Mouse (Mus musculus): ENCODE data around the gene Cc2d1a. TPM values are rescaled to one million over a fixed set of nuclear protein-coding genes. Genes with fewer than 3 reads are reported as not detected.

The Cc2d1a gene
- polyA plus RNA-seq, 1 experiment from 2014 or later, result 17.7 TPM

GRCm38 (mm10) chr8:84098376-84098775, 49.4 kb downstream of the Cc2d1a start:
- peaks cover 86% of the 10 kb centered on the region for H3K36me3 ChIP-seq (replicated peaks)
- no peaks in the 10 kb centered on the region for H3K9me3 ChIP-seq
- H3K4me2 ChIP-seq, result no peak overlapping the region
- H3K4me1 ChIP-seq, result peaks cover 21% of the 10 kb centered on the region
- no peak overlapping the region for H3K9ac ChIP-seq
- ATAC-seq (ENCODE audit: low FRiP score), result no peak
- H3K27me3 ChIP-seq, result no peaks in the 10 kb centered on the region
- WGBS, result 95% methylated on average over 7 of the region's 7 CpGs
- H3K4me3 ChIP-seq (replicated peaks), result no peak overlapping the region
- H3K27ac ChIP-seq, result no peak overlapping the region

- 68% methylated on average over 8 of the region's 8 CpGs for WGBS
- peaks cover 92% of the 10 kb centered on the region for H3K36me3 ChIP-seq (replicated peaks)
These were observed 51.7 kb downstream of the Cc2d1a start for GRCm38 (mm10) chr8:84096061-84096460.

GRCm38 (mm10) chr8:84090585-84090984, 57.2 kb downstream of the Cc2d1a start:
- Histone ChIP-seq H3K36me3 (replicated peaks) (peaks cover 96% of the 10 kb centered on the region), H3K9me3 (no peaks in the 10 kb centered on the region), H3K27ac (no peak overlapping the region), H3K4me2 (no peak overlapping the region), H3K27me3 (no peaks in the 10 kb centered on the region), H3K4me3 (replicated peaks) (no peak overlapping the region), H3K4me1 (no peaks in the 10 kb centered on the region), H3K9ac (no peak overlapping the region)
- ATAC-seq (ENCODE audit: low FRiP score), result no peak
- WGBS, result 93% methylated on average over 8 of the region's 8 CpGs

More at GRCm38 (mm10) chr8:84096061-84096460, 51.7 kb downstream of the Cc2d1a start:
- no peak overlapping the region for H3K9ac ChIP-seq
- no peaks in the 10 kb centered on the region for H3K4me1 ChIP-seq
- no peak overlapping the region for H3K4me3 ChIP-seq (replicated peaks)
- H3K27me3 ChIP-seq, result no peaks in the 10 kb centered on the region
- ATAC-seq (ENCODE audit: low FRiP score), result no peak
- no peaks in the 10 kb centered on the region for H3K9me3 ChIP-seq
- H3K27ac ChIP-seq, result no peak overlapping the region
- no peak overlapping the region for H3K4me2 ChIP-seq

GRCm38 (mm10) chr8:84089277-84089676, 58.5 kb downstream of the Cc2d1a start:
- Histone ChIP-seq H3K36me3 (replicated peaks) (peaks cover 89% of the 10 kb centered on the region), H3K4me3 (replicated peaks) (no peak overlapping the region), H3K27ac (no peak overlapping the region), H3K9ac (no peak overlapping the region), H3K4me2 (no peak overlapping the region), H3K9me3 (no peaks in the 10 kb centered on the region), H3K4me1 (peaks cover 6% of the 10 kb centered on the region), H3K27me3 (no peaks in the 10 kb centered on the region)
- no peak for ATAC-seq (ENCODE audit: low FRiP score)
- WGBS, result 74% methylated on average over 9 of the region's 9 CpGs

- ATAC-seq (ENCODE audit: low FRiP score), result no peak
- no peak overlapping the region for H3K4me2 ChIP-seq
- 96% methylated on average over 14 of the region's 14 CpGs for WGBS
- H3K4me3 ChIP-seq (replicated peaks), result no peak overlapping the region
- peaks cover 89% of the 10 kb centered on the region for H3K36me3 ChIP-seq (replicated peaks)
- no peak overlapping the region for H3K9ac ChIP-seq
- H3K27me3 ChIP-seq, result no peaks in the 10 kb centered on the region
- no peak overlapping the region for H3K27ac ChIP-seq
- peaks cover 18% of the 10 kb centered on the region for H3K4me1 ChIP-seq
- no peaks in the 10 kb centered on the region for H3K9me3 ChIP-seq
These were observed 59.9 kb downstream of the Cc2d1a start for GRCm38 (mm10) chr8:84087821-84088220.

- no peaks in the 10 kb centered on the region for H3K27me3 ChIP-seq
- no peak overlapping the region for H3K4me3 ChIP-seq (replicated peaks)
- no peak overlapping the region for H3K9ac ChIP-seq
- H3K9me3 ChIP-seq, result no peaks in the 10 kb centered on the region
- H3K4me2 ChIP-seq, result no peak overlapping the region
- no peak overlapping the region for H3K27ac ChIP-seq
- no peak for ATAC-seq (ENCODE audit: low FRiP score)
- WGBS, result 90% methylated on average over 7 of the region's 7 CpGs
- peaks cover 18% of the 10 kb centered on the region for H3K4me1 ChIP-seq
- H3K36me3 ChIP-seq (replicated peaks), result peaks cover 89% of the 10 kb centered on the region
These were observed 60.6 kb downstream of the Cc2d1a start for GRCm38 (mm10) chr8:84087156-84087555.

- H3K36me3 ChIP-seq (replicated peaks), result peaks cover 89% of the 10 kb centered on the region
- 29% methylated on average over 39 of the region's 42 CpGs for WGBS
- no peaks in the 10 kb centered on the region for H3K9me3 ChIP-seq
- H3K4me3 ChIP-seq (replicated peaks), result no peak overlapping the region
- no peaks in the 10 kb centered on the region for H3K27me3 ChIP-seq
- H3K27ac ChIP-seq, result no peak overlapping the region
- no peak for ATAC-seq (ENCODE audit: low FRiP score)
- peak overlapping the region; percentile 12; the same call in 1 of the 2 replicates for H3K9ac ChIP-seq
- peaks cover 18% of the 10 kb centered on the region for H3K4me1 ChIP-seq
- peak overlapping the region; percentile 19 for H3K4me2 ChIP-seq
These were observed 63.2 kb downstream of the Cc2d1a start for GRCm38 (mm10) chr8:84084341-84085115.

GRCm38 (mm10) chr8:84083829-84084241, 63.9 kb downstream of the Cc2d1a start:
- ATAC-seq (ENCODE audit: low FRiP score), result peak; percentile 47; the same call in 1 of the 2 replicates

More at GRCm38 (mm10) chr8:84083829-84084241, 63.9 kb downstream of the Cc2d1a start:
- Histone ChIP-seq H3K9ac (no peak overlapping the region), H3K4me1 (peaks cover 18% of the 10 kb centered on the region), H3K36me3 (replicated peaks) (peaks cover 82% of the 10 kb centered on the region), H3K4me3 (replicated peaks) (no peak overlapping the region), H3K27ac (no peak overlapping the region), H3K4me2 (no peak overlapping the region), H3K27me3 (no peaks in the 10 kb centered on the region), H3K9me3 (no peaks in the 10 kb centered on the region)
- whole genome bisulfite sequencing, result 22% methylated on average over 8 of the region's 8 CpGs

MicroRNAs encoded within 50 kb of the gene (microRNA counts, 519-probe panel; counts per million panel counts)
- microRNA mmu-miR-181c (2,964 counts per million, percentile 23 among the panel's probes with 10 or more counts), microRNA mmu-miR-709 (not detected)

Small RNA genes lying within 50 kb of the gene (microRNA-seq; reads per million reads assigned to microRNA genes)
- gene Gm25110 (not detected), gene Mir181c (12,345 reads per million, percentile 96 among the genes with 10 or more reads in this experiment), gene Mir181d (10,531 reads per million, percentile 95 among the genes with 10 or more reads in this experiment), gene Mir709 (not detected)

Other genes with a start within 250 kb of the Cc2d1a start
- gene Adgrl1, start 247.8 kb downstream of the Cc2d1a start, polyA plus RNA-seq (2016; fragmentation: Nextera tagmentation; extraction: Ambion mirVana), result 30.4 and 31.3 TPM in 2 replicates
- gene Gm10644, start 192.7 kb downstream of the Cc2d1a start, polyA plus RNA-seq (2016; fragmentation: Nextera tagmentation; extraction: Ambion mirVana), result 0.88 and 0.90 TPM in 2 replicates
- 59.0 and 61.0 TPM in 2 replicates for gene Asf1b, start 192.4 kb downstream of the Cc2d1a start, polyA plus RNA-seq (2016; fragmentation: Nextera tagmentation; extraction: Ambion mirVana)
- gene Prkaca, start 174.9 kb downstream of the Cc2d1a start, polyA plus RNA-seq (2016; fragmentation: Nextera tagmentation; extraction: Ambion mirVana), result 181 and 187 TPM in 2 replicates
- 9.9 and 11.4 TPM in 2 replicates for gene Samd1, start 150.3 kb downstream of the Cc2d1a start, polyA plus RNA-seq (2016; fragmentation: Nextera tagmentation; extraction: Ambion mirVana)
- 1.2 TPM in 2 replicates for gene 1700067K01Rik, start 146.4 kb downstream of the Cc2d1a start, polyA plus RNA-seq (2016; fragmentation: Nextera tagmentation; extraction: Ambion mirVana)
- not detected in 2 replicates for gene 2210011C24Rik, start 135.8 kb downstream of the Cc2d1a start, polyA plus RNA-seq (2016; fragmentation: Nextera tagmentation; extraction: Ambion mirVana)
- gene Palm3, start 126.5 kb downstream of the Cc2d1a start, polyA plus RNA-seq (2016; fragmentation: Nextera tagmentation; extraction: Ambion mirVana), result 3.3 and 4.1 TPM in 2 replicates
- 0.09 and 0.24 TPM in 2 replicates for gene Il27ra, start 105.3 kb downstream of the Cc2d1a start, polyA plus RNA-seq (2016; fragmentation: Nextera tagmentation; extraction: Ambion mirVana)
- not detected in 2 replicates for gene Rln3, start 102.9 kb downstream of the Cc2d1a start, polyA plus RNA-seq (2016; fragmentation: Nextera tagmentation; extraction: Ambion mirVana)
- gene Gm10643, start 82.8 kb downstream of the Cc2d1a start, polyA plus RNA-seq (2016; fragmentation: Nextera tagmentation; extraction: Ambion mirVana), result 2.2 and 2.4 TPM in 2 replicates
- 8.4 and 9.2 TPM in 2 replicates for gene Rfx1, start 81.1 kb downstream of the Cc2d1a start, polyA plus RNA-seq (2016; fragmentation: Nextera tagmentation; extraction: Ambion mirVana)
- 18.7 and 19.4 TPM in 2 replicates for gene Dcaf15, start 43.2 kb downstream of the Cc2d1a start, polyA plus RNA-seq (2016; fragmentation: Nextera tagmentation; extraction: Ambion mirVana)
- 0.32 and 0.36 TPM in 2 replicates for gene Podnl1, start 21.9 kb downstream of the Cc2d1a start, polyA plus RNA-seq (2016; fragmentation: Nextera tagmentation; extraction: Ambion mirVana)
- 2.1 and 2.3 TPM in 2 replicates for gene 4930432K21Rik, start 89 bp upstream of the Cc2d1a start, polyA plus RNA-seq (2016; fragmentation: Nextera tagmentation; extraction: Ambion mirVana)
- gene Nanos3, start 37.3 kb upstream of the Cc2d1a start, polyA plus RNA-seq (2016; fragmentation: Nextera tagmentation; extraction: Ambion mirVana), result 5.9 and 6.0 TPM in 2 replicates
- 47.7 and 53.4 TPM in 2 replicates for gene Zswim4, start 89.1 kb upstream of the Cc2d1a start, polyA plus RNA-seq (2016; fragmentation: Nextera tagmentation; extraction: Ambion mirVana)
- gene D8Ertd738e, start 101.8 kb upstream of the Cc2d1a start, polyA plus RNA-seq (2016; fragmentation: Nextera tagmentation; extraction: Ambion mirVana), result 267 and 271 TPM in 2 replicates
- 49.1 and 60.1 TPM in 2 replicates for gene Mri1, start 109.4 kb upstream of the Cc2d1a start, polyA plus RNA-seq (2016; fragmentation: Nextera tagmentation; extraction: Ambion mirVana)
- gene Ccdc130, start 122.4 kb upstream of the Cc2d1a start, polyA plus RNA-seq (2016; fragmentation: Nextera tagmentation; extraction: Ambion mirVana), result 20.6 and 29.1 TPM in 2 replicates
- gene Cacna1a, start 240.5 kb upstream of the Cc2d1a start, polyA plus RNA-seq (2016; fragmentation: Nextera tagmentation; extraction: Ambion mirVana), result 8.2 and 11.5 TPM in 2 replicates

Measured in forebrain, embryonic 12.5 days (tissue).